Mouse (Mus musculus): ENCODE measurements around the gene Ctdsp1.

- TF ChIP-seq CTCF (IDR thresholded peaks at IDR 0.05; ENCODE audit: low read depth) (no peak), EP300 (IDR thresholded peaks at IDR 0.05; ENCODE audit: low read depth) (no peak)
Measured at GRCm38 (mm10) chr1:74418747-74419439, 27.6 kb downstream of the Ctdsp1 start.

Measured in liver, embryonic 14.5 days (tissue).